10 mouse cellular contexts compared by ENCODE assay signal in the genomic region with DNA sequence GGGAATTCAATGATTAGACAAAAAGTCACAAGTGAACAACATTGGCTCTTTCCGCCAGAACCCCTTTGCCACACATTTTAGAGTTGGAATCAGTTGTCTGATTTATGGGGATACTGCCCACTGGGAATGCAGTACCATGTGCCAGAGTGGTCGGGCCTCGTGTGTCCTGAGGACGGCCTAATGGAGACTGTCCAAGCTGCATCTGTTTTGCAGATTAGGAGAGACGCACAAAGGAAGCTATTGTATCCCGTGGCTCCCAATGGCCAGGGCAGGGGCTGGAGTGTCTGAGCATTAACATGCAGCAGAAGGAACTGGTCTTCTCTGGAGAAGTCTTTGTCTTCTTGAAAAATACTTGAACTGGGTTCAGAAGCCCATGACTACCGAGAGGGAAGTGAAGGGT.
DNase-seq lines count a peak whose midpoint lies in the region; ATAC-seq and TF ChIP-seq lines count a peak whose summit lies in the region.
"Had no signal": no experiment of that assay in that cellular context is flagged by ENCODE, and none has a peak within 500 bp of the region (broad histone marks: within the 10 kb centered on the region; RNA-seq: fewer than 3 reads in every experiment).

No protein-coding gene starts in this region.

- H3K27me3 ChIP-seq in limb, embryonic 14.5 days (ENCODE audit: control insufficient read depth, insufficient read depth, low read length): no peaks in the 10 kb centered on the region
- no peaks in the 10 kb centered on the region for H3K27me3 ChIP-seq in limb, embryonic 10.5 days (ENCODE audit: low read depth, poor library complexity, severe bottlenecking)
- no peaks in the 10 kb centered on the region for H3K27me3 ChIP-seq in midbrain, embryonic 12.5 days

- no peak overlapping the region for H3K4me3 ChIP-seq in limb, embryonic 14.5 days (replicated peaks; ENCODE audit: low read length)
- no peak overlapping the region for H3K4me3 ChIP-seq in limb, embryonic 10.5 days
- H3K4me3 ChIP-seq in midbrain, embryonic 12.5 days: no peak overlapping the region

- ATAC-seq in limb, embryonic 14.5 days (ENCODE audit: low FRiP score, low read depth): peak; percentile 44; the same call in 1 of the 2 replicates
- 0 out of 2 replicates have a peak, but pooled peaks have one; percentile 38 for ATAC-seq in midbrain, embryonic 12.5 days (ENCODE audit: low FRiP score, low read depth)
- ATAC-seq: forebrain, embryonic 16.5 days had no signal

- H3K9me3 ChIP-seq in limb, embryonic 14.5 days (ENCODE audit: control insufficient read depth, low read length): no peaks in the 10 kb centered on the region
- H3K9me3 ChIP-seq in limb, embryonic 10.5 days (replicated peaks): no peaks in the 10 kb centered on the region
- H3K9me3 ChIP-seq in midbrain, embryonic 12.5 days: peaks cover 5% of the 10 kb centered on the region; the same call in 1 of the 2 replicates

- H3K27ac ChIP-seq in limb, embryonic 14.5 days (replicated peaks; ENCODE audit: low read depth, low read length): no peak overlapping the region
- H3K27ac ChIP-seq in limb, embryonic 10.5 days: no peak overlapping the region
- no peak overlapping the region for H3K27ac ChIP-seq in midbrain, embryonic 12.5 days (replicated peaks)

- H3K4me1 ChIP-seq in limb, embryonic 14.5 days (ENCODE audit: control insufficient read depth, insufficient read depth, low read length): no peaks in the 10 kb centered on the region
- 0 out of 2 replicates have a peak, but pooled peaks cover 3% of the 10 kb centered on the region for H3K4me1 ChIP-seq in limb, embryonic 10.5 days
- 0 out of 2 replicates have a peak, but pooled peaks cover 6% of the 10 kb centered on the region for H3K4me1 ChIP-seq in midbrain, embryonic 12.5 days

- peak; percentile 22 for DNase-seq in cerebellum, adult 11-12 months
- DNase-seq in cerebellum, postnatal 25 days: no peak
- DNase-seq in limb, embryonic 14.5 days (ENCODE audit: low spot score): no peak
- DNase-seq in limb, embryonic 10.5 days (ENCODE audit: low spot score): no peak
- DNase-seq in fibroblast of lung, adult 2 months (ENCODE audit: low read depth): peak; percentile 7
- DNase-seq in kidney, postnatal 4 days: no peak
- DNase-seq in thymus, postnatal 25 days: no peak
- DNase-seq: lung, embryonic 14.5 days had no signal

- no peaks in the 10 kb centered on the region for H3K36me3 ChIP-seq in limb, embryonic 14.5 days (ENCODE audit: control insufficient read depth, insufficient read depth, low read length)
- H3K36me3 ChIP-seq in limb, embryonic 10.5 days: no peaks in the 10 kb centered on the region
- no peaks in the 10 kb centered on the region for H3K36me3 ChIP-seq in midbrain, embryonic 12.5 days

- H3K4me2 ChIP-seq in limb, embryonic 14.5 days (replicated peaks; ENCODE audit: low read depth, low read length, severe bottlenecking): no peak overlapping the region
- H3K4me2 ChIP-seq in midbrain, embryonic 12.5 days (replicated peaks): no peak overlapping the region
- H3K4me2 ChIP-seq: lung, embryonic 14.5 days had no signal

- WGBS in limb, embryonic 14.5 days: 69% methylated on average over 7 of the region's 7 CpGs
- WGBS in limb, embryonic 10.5 days: 89% methylated on average over 7 of the region's 7 CpGs
- 49% methylated on average over 7 of the region's 7 CpGs for WGBS in midbrain, embryonic 12.5 days

- TF ChIP-seq POLR2A in limb, embryonic 14.5 days (IDR thresholded peaks at IDR 0.05; ENCODE audit: borderline replicate concordance, extremely low read depth, insufficient read depth, insufficient read length): no peak

- H3K9ac ChIP-seq in limb, embryonic 14.5 days (ENCODE audit: low read depth, low read length, severe bottlenecking): no peak overlapping the region
- no peak overlapping the region for H3K9ac ChIP-seq in midbrain, embryonic 12.5 days (replicated peaks)
- H3K9ac ChIP-seq: lung, embryonic 14.5 days had no signal

Comparison
In these comparisons a context has a peak if more than half of its experiments do, and no peak if none do; other contexts are left out.
1. DNase-seq: peak in cerebellum, adult 11-12 months (single experiment) and fibroblast of lung, adult 2 months (single experiment); none in cerebellum, postnatal 25 days (0 of 2), limb, embryonic 14.5 days (single experiment), limb, embryonic 10.5 days (single experiment), kidney, postnatal 4 days (0 of 2) and thymus, postnatal 25 days (single experiment).